Mouse (Mus musculus) lung, embryonic 14.5 days (tissue): ENCODE measurements at regions not wholly inside any gene's neighbourhood (a gene's known extent, or its start where the extent isn't known, plus 50 kb on each side); places are given as distances from the start of the nearest gene placed in this dataset.
A peak's percentile ranks its signal among the peaks of the same experiment; 100 is the strongest.
"Not testable (repeated sequence)": the region's sequence is repeated elsewhere in the genome, so short reads cannot be mapped to it uniquely, and the experiment has no call there.

Experiments
- ATAC-seq: fragments of 200-750 bp; cut with Nextera tagmentation; 2 replicates; pipeline ENCODE4 v1.8.0; 2017; ENCODE audit warnings: mild to moderate bottlenecking, moderate TSS enrichment, moderate library complexity; ENCODE audit not compliant: insufficient read depth
- DNase-seq: peaks from one replicate; pipeline ENCODE4 v3.0.0-alpha.2; 2015
- H3K27ac ChIP-seq: fragments of 300-500 bp; sonication (generic); 2 replicates; pipeline ENCODE4 v1.5.1; 2014; ENCODE audit warnings: low read depth, mild to moderate bottlenecking, moderate library complexity
- H3K27me3 ChIP-seq: fragments of 300-500 bp; sonication (generic); 2 replicates; pipeline ENCODE4 v1.6.1; 2014; ENCODE audit warnings: low read length, control low read depth; ENCODE audit not compliant: insufficient read depth
- H3K36me3 ChIP-seq: fragments of 300-500 bp; sonication (generic); 2 replicates; pipeline ENCODE4 v1.6.1; 2014; ENCODE audit warnings: control low read depth; ENCODE audit not compliant: insufficient read depth
- H3K4me1 ChIP-seq: fragments of 300-500 bp; sonication (generic); 2 replicates; pipeline ENCODE4 v1.6.1; 2014; ENCODE audit warnings: antibody characterized with exemption, control low read depth; ENCODE audit not compliant: insufficient read depth
- H3K4me2 ChIP-seq: fragments of 300-500 bp; sonication (generic); 2 replicates; pipeline ENCODE4 v1.6.1; 2014; ENCODE audit warnings: mild to moderate bottlenecking
- H3K4me3 ChIP-seq: fragments of 300-500 bp; sonication (generic); 2 replicates; pipeline ENCODE4 v1.5.1; 2014; ENCODE audit warnings: low read depth, low read length
- H3K9ac ChIP-seq: fragments of 300-500 bp; sonication (generic); 2 replicates; pipeline ENCODE4 v1.6.1; 2014
- H3K9me3 ChIP-seq: fragments of 300-500 bp; sonication (generic); 2 replicates; pipeline ENCODE4 v1.6.1; 2016; ENCODE audit warnings: low read depth, low read length, control low read depth
- CTCF ChIP-seq: IDR thresholded peaks from 2 replicates; pipeline ENCODE4 v1.5.1; 2016; ENCODE audit warnings: antibody characterized with exemption, low read depth
- WGBS: fragments of 180-500 bp; shearing (Covaris S2); extraction: QIAGEN DNeasy Blood & Tissue Kit; methylation state at CpG from one replicate; pipeline ENCODE4 v1.1.7; 2014; 5-methylcytosine and 5-hydroxymethylcytosine counted together

- no peak overlapping the region for H3K4me2 ChIP-seq
- H3K9ac ChIP-seq, result no peak overlapping the region
- TF ChIP-seq CTCF, result no peak
- no peaks in the 10 kb centered on the region for H3K4me1 ChIP-seq
- no peaks in the 10 kb centered on the region for H3K36me3 ChIP-seq
- no peaks in the 10 kb centered on the region for H3K9me3 ChIP-seq
- no peaks in the 10 kb centered on the region for H3K27me3 ChIP-seq
- no peak overlapping the region for H3K4me3 ChIP-seq
- ATAC-seq, result no peak
- no peak overlapping the region for H3K27ac ChIP-seq
- no peak for DNase-seq
Measured at GRCm38 (mm10) chr1:150212454-150212853, 106.8 kb upstream of the Pdc start.

DNA sequence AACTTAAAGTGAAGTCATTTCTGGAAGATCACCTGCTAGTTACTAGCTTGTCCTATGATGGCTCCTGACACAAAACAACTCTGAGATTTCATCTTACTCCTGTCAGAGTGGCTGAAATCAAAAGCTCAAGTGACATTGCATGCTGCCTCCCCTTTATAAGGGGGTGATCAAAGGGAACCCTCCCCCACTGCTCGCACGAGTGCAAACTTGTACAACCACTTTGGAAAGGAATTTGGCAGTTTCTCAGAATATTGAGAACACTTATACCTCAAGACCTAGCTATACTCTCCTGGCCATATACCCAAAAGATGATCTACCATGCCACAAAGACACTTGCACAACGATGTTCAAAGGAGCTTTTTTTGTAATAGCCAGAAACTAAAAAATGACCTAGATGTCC is 102.5 kb upstream of the Pdc start:
- DNase-seq, result peak; percentile 47
- no peak overlapping the region for H3K27ac ChIP-seq
- no peaks in the 10 kb centered on the region for H3K36me3 ChIP-seq
- H3K4me2 ChIP-seq, result no peak overlapping the region
- TF ChIP-seq CTCF, result no peak
- 68% methylated on average over 3 of the region's 3 CpGs for WGBS
- H3K4me1 ChIP-seq, result no peaks in the 10 kb centered on the region
- H3K27me3 ChIP-seq, result no peaks in the 10 kb centered on the region
- no peaks in the 10 kb centered on the region for H3K9me3 ChIP-seq
- no peak overlapping the region for H3K4me3 ChIP-seq
- peak; percentile 52; the same call in 1 of the 2 replicates for ATAC-seq
- H3K9ac ChIP-seq, result no peak overlapping the region

DNA sequence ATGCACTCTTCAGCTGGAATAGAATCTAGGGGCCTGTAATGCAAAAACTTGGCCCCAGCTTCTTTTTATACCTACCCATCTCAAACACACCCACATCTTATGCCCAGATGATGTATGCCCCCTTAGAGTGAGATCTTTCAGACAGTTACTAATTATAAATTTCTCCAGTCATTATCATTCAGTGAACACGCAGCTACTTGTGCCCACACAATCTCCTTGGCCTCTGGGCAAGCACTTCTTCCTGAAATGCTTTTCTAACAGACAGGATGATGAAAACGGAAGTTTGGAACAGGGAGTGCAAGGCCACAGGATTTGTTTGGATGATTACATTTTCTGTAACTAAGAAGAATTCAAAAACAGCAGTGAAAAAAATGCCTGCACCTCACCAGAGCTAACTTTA is 100.4 kb upstream of the Pdc start:
- no peaks in the 10 kb centered on the region for H3K4me1 ChIP-seq
- no peak overlapping the region for H3K27ac ChIP-seq
- no peak for TF ChIP-seq CTCF
- no peak for DNase-seq
- no peak for ATAC-seq
- no peaks in the 10 kb centered on the region for H3K27me3 ChIP-seq
- 61% methylated on average over 2 of the region's 2 CpGs for WGBS
- H3K9me3 ChIP-seq, result no peaks in the 10 kb centered on the region
- H3K36me3 ChIP-seq, result no peaks in the 10 kb centered on the region
- no peak overlapping the region for H3K9ac ChIP-seq
- H3K4me2 ChIP-seq, result no peak overlapping the region
- no peak overlapping the region for H3K4me3 ChIP-seq

DNA sequence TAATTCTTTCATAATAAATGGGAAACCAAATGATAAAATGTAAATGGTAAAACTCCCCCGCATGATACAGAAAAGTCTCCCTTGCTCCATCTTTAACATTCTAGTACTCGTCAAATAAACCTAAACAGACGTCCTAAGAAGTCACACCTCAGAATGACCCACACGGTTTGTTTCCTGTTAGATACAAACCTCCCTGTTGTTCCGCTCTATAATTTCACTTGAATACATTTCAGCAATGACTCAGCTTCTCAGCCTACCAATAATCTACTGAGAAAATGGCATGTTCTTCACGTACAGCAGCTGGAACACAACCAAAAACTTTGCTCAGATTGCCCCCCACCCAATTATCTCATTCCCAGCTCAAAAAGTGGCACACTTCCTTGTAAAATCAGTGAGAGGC is 93.7 kb upstream of the Pdc start:
- Histone ChIP-seq H3K4me3 (no peak overlapping the region), H3K9ac (no peak overlapping the region), H3K9me3 (no peaks in the 10 kb centered on the region), H3K27ac (no peak overlapping the region), H3K4me2 (no peak overlapping the region), H3K36me3 (no peaks in the 10 kb centered on the region), H3K27me3 (no peaks in the 10 kb centered on the region), H3K4me1 (no peaks in the 10 kb centered on the region)
- TF ChIP-seq CTCF, result no peak
- DNase-seq (no peak), ATAC-seq (no peak)
- 60% methylated on average over 6 of the region's 6 CpGs for WGBS

- H3K27ac ChIP-seq, H3K36me3 ChIP-seq, H3K27me3 ChIP-seq, H3K4me2 ChIP-seq, DNase-seq, H3K9me3 ChIP-seq, ATAC-seq, H3K4me1 ChIP-seq, H3K9ac ChIP-seq, H3K4me3 ChIP-seq: not testable (repeated sequence)
- 94% methylated on average over 1 of the region's 1 CpGs for WGBS
Measured at GRCm38 (mm10) chr1:150239504-150239903, 79.7 kb upstream of the Pdc start.

GRCm38 (mm10) chr1:150240110-150240509 is 79.1 kb upstream of the Pdc start:
- no peak for TF ChIP-seq CTCF
- ATAC-seq (no peak), DNase-seq (no peak)
- H3K4me2 ChIP-seq, result no peak overlapping the region
- no peaks in the 10 kb centered on the region for H3K36me3 ChIP-seq
- no peak overlapping the region for H3K9ac ChIP-seq
- H3K4me3 ChIP-seq, result no peak overlapping the region
- H3K4me1 ChIP-seq, result no peaks in the 10 kb centered on the region
- 93% methylated on average over 3 of the region's 3 CpGs for WGBS
- no peak overlapping the region for H3K27ac ChIP-seq
- H3K27me3 ChIP-seq, result no peaks in the 10 kb centered on the region
- H3K9me3 ChIP-seq, result no peaks in the 10 kb centered on the region

DNA sequence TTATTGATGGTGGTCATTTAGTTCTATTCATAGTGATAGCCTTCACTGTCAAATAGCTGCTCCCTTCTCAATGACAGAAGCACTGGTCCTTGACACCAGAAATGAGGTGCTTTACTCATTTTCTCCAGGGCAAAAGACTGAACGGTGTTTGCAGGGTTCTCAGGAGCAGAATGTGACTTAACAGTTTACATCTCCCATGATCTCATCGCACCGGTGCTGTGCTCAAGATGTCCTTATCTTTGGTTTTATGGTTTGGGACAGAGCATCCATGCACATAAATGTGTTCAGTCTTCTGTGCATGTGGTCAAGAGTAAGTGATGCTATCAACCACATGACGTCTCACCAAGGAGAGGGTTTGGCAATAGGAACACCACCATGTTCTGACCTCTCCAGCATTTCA is 78.1 kb upstream of the Pdc start:
- Histone ChIP-seq H3K4me1 (no peaks in the 10 kb centered on the region), H3K36me3 (no peaks in the 10 kb centered on the region), H3K4me2 (no peak overlapping the region), H3K9ac (no peak overlapping the region), H3K4me3 (no peak overlapping the region), H3K27ac (no peak overlapping the region), H3K27me3 (no peaks in the 10 kb centered on the region), H3K9me3 (no peaks in the 10 kb centered on the region)
- no peak for ATAC-seq
- DNase-seq, result no peak
- 84% methylated on average over 4 of the region's 4 CpGs for WGBS
- no peak for TF ChIP-seq CTCF

GRCm38 (mm10) chr1:150242108-150242507 is 77.1 kb upstream of the Pdc start:
- ATAC-seq (no peak), DNase-seq (no peak)
- no peak for TF ChIP-seq CTCF
- H3K4me2 ChIP-seq, result no peak overlapping the region
- no peak overlapping the region for H3K4me3 ChIP-seq
- no peaks in the 10 kb centered on the region for H3K36me3 ChIP-seq
- H3K27me3 ChIP-seq, result no peaks in the 10 kb centered on the region
- H3K9me3 ChIP-seq, result no peaks in the 10 kb centered on the region
- H3K9ac ChIP-seq, result no peak overlapping the region
- no peaks in the 10 kb centered on the region for H3K4me1 ChIP-seq
- H3K27ac ChIP-seq, result no peak overlapping the region
